Mouse (Mus musculus): ENCODE measurements around the gene Etnk1. TPM values are rescaled to one million over a fixed set of nuclear protein-coding genes. Genes with fewer than 3 reads are reported as not detected.
A peak's percentile ranks its signal among the peaks of the same experiment; 100 is the strongest.

The Etnk1 gene
- polyA plus RNA-seq, 1 experiment from 2014 or later: 32.1 TPM

- DNase-seq (ENCODE audit: low spot score) (no peak), ATAC-seq (replicated peaks; ENCODE audit: low FRiP score) (no peak)
- Histone ChIP-seq H3K4me2 (ENCODE audit: low read depth, low read length, severe bottlenecking) (no peak overlapping the region), H3K4me1 (replicated peaks; ENCODE audit: control insufficient read depth, insufficient read depth, low read length) (peaks cover 15% of the 10 kb centered on the region), H3K4me3 (ENCODE audit: low read depth, low read length) (no peak overlapping the region), H3K9ac (ENCODE audit: low read length) (no peak overlapping the region), H3K27me3 (ENCODE audit: control insufficient read depth, insufficient read depth, low read length) (no peaks in the 10 kb centered on the region), H3K27ac (ENCODE audit: low read depth, low read length) (no peak overlapping the region), H3K36me3 (ENCODE audit: control insufficient read depth, insufficient read depth, low read length) (no peaks in the 10 kb centered on the region), H3K9me3 (ENCODE audit: control insufficient read depth, low read length) (no peaks in the 10 kb centered on the region)
- 74% methylated on average over 4 of the region's 4 CpGs for WGBS
These were observed 90.9 kb downstream of the Etnk1 start for GRCm38 (mm10) chr6:143257921-143258320.

- Histone ChIP-seq H3K27ac (ENCODE audit: low read depth, low read length) (no peak overlapping the region), H3K9me3 (ENCODE audit: control insufficient read depth, low read length) (no peaks in the 10 kb centered on the region), H3K27me3 (ENCODE audit: control insufficient read depth, insufficient read depth, low read length) (no peaks in the 10 kb centered on the region), H3K36me3 (ENCODE audit: control insufficient read depth, insufficient read depth, low read length) (no peaks in the 10 kb centered on the region), H3K4me3 (ENCODE audit: low read depth, low read length) (0 out of 2 replicates have a peak overlapping the region, but pooled peaks have one; percentile 4), H3K9ac (ENCODE audit: low read length) (peak overlapping the region; percentile 2; the same call in 1 of the 2 replicates), H3K4me1 (replicated peaks; ENCODE audit: control insufficient read depth, insufficient read depth, low read length) (peaks cover 15% of the 10 kb centered on the region), H3K4me2 (ENCODE audit: low read depth, low read length, severe bottlenecking) (peak overlapping the region; percentile 32)
- ATAC-seq (replicated peaks; ENCODE audit: low FRiP score) (0 out of 2 replicates have a peak, but pooled peaks have one; percentile 22), DNase-seq (ENCODE audit: low spot score) (peak; percentile 65)
- 33% methylated on average over 17 of the region's 17 CpGs for whole genome bisulfite sequencing
These were observed 92.2 kb downstream of the Etnk1 start for GRCm38 (mm10) chr6:143259169-143259629.

GRCm38 (mm10) chr6:143259870-143260559 is 93.0 kb downstream of the Etnk1 start:
- Histone ChIP-seq H3K9ac (ENCODE audit: low read length) (no peak overlapping the region), H3K9me3 (ENCODE audit: control insufficient read depth, low read length) (no peaks in the 10 kb centered on the region), H3K27ac (ENCODE audit: low read depth, low read length) (no peak overlapping the region), H3K4me1 (replicated peaks; ENCODE audit: control insufficient read depth, insufficient read depth, low read length) (peaks cover 15% of the 10 kb centered on the region), H3K27me3 (ENCODE audit: control insufficient read depth, insufficient read depth, low read length) (no peaks in the 10 kb centered on the region), H3K36me3 (ENCODE audit: control insufficient read depth, insufficient read depth, low read length) (no peaks in the 10 kb centered on the region), H3K4me2 (ENCODE audit: low read depth, low read length, severe bottlenecking) (peak overlapping the region; percentile 32), H3K4me3 (ENCODE audit: low read depth, low read length) (peak overlapping the region; percentile 0; the same call in 1 of the 2 replicates)
- WGBS: 42% methylated on average over 18 of the region's 18 CpGs
- peak; percentile 51 for ATAC-seq (replicated peaks; ENCODE audit: low FRiP score)
- peak; percentile 67 for DNase-seq (ENCODE audit: low spot score)

GRCm38 (mm10) chr6:143260560-143261288 is 93.7 kb downstream of the Etnk1 start:
- H3K4me2 ChIP-seq (ENCODE audit: low read depth, low read length, severe bottlenecking): peak overlapping the region; percentile 32; the same call in 1 of the 2 replicates
- WGBS: 27% methylated on average over 14 of the region's 14 CpGs
- ATAC-seq (replicated peaks; ENCODE audit: low FRiP score) (peak; percentile 72), DNase-seq (ENCODE audit: low spot score) (peak; percentile 64)
- H3K27ac ChIP-seq (ENCODE audit: low read depth, low read length): peak overlapping the region; percentile 44
- peaks cover 15% of the 10 kb centered on the region for H3K4me1 ChIP-seq (replicated peaks; ENCODE audit: control insufficient read depth, insufficient read depth, low read length)
- H3K27me3 ChIP-seq (ENCODE audit: control insufficient read depth, insufficient read depth, low read length): no peaks in the 10 kb centered on the region; the same call in 1 of the 2 replicates
- H3K9ac ChIP-seq (ENCODE audit: low read length): no peak overlapping the region
- no peaks in the 10 kb centered on the region for H3K36me3 ChIP-seq (ENCODE audit: control insufficient read depth, insufficient read depth, low read length)
- H3K4me3 ChIP-seq (ENCODE audit: low read depth, low read length): 0 out of 2 replicates have a peak overlapping the region, but pooled peaks have one; percentile 0
- no peaks in the 10 kb centered on the region for H3K9me3 ChIP-seq (ENCODE audit: control insufficient read depth, low read length)

GRCm38 (mm10) chr6:143261289-143261665 is 94.3 kb downstream of the Etnk1 start:
- DNase-seq (ENCODE audit: low spot score): peak; percentile 68
- H3K27ac ChIP-seq (ENCODE audit: low read depth, low read length): peak overlapping the region; percentile 44
- H3K4me3 ChIP-seq (ENCODE audit: low read depth, low read length): no peak overlapping the region
- ATAC-seq (replicated peaks; ENCODE audit: low FRiP score): peak; percentile 70
- H3K4me2 ChIP-seq (ENCODE audit: low read depth, low read length, severe bottlenecking): peak overlapping the region; percentile 19; the same call in 1 of the 2 replicates
- no peaks in the 10 kb centered on the region for H3K36me3 ChIP-seq (ENCODE audit: control insufficient read depth, insufficient read depth, low read length)
- H3K9me3 ChIP-seq (ENCODE audit: control insufficient read depth, low read length): no peaks in the 10 kb centered on the region
- H3K27me3 ChIP-seq (ENCODE audit: control insufficient read depth, insufficient read depth, low read length): no peaks in the 10 kb centered on the region; the same call in 1 of the 2 replicates
- peaks cover 15% of the 10 kb centered on the region for H3K4me1 ChIP-seq (replicated peaks; ENCODE audit: control insufficient read depth, insufficient read depth, low read length)
- WGBS: 27% methylated on average over 8 of the region's 8 CpGs
- no peak overlapping the region for H3K9ac ChIP-seq (ENCODE audit: low read length)

DNA sequence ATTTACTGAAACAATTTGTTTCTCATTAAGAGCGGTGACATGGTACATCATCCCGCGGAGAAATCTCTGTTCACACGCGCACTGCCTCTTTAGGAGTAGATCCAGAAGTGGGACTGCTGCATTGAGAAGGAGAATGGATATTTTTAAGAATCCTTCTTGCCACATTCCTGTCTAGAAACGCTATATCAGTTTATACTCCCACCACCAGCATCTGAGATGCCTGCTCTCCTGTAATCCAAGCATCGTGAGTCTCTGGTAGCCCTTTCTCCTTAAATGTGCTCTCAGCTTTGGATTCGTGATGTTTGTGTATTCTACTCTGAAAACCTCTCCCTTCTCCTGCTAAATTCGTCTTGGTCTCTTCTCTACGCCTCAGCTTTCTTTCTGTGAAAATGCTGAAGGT is 98.5 kb downstream of the Etnk1 start:
- Histone ChIP-seq H3K4me1 (replicated peaks; ENCODE audit: control insufficient read depth, insufficient read depth, low read length) (peaks cover 2% of the 10 kb centered on the region; the same call in 1 of the 2 replicates), H3K27ac (ENCODE audit: low read depth, low read length) (no peak overlapping the region), H3K4me3 (ENCODE audit: low read depth, low read length) (no peak overlapping the region), H3K27me3 (ENCODE audit: control insufficient read depth, insufficient read depth, low read length) (no peaks in the 10 kb centered on the region; the same call in 1 of the 2 replicates), H3K9ac (ENCODE audit: low read length) (no peak overlapping the region), H3K9me3 (ENCODE audit: control insufficient read depth, low read length) (no peaks in the 10 kb centered on the region), H3K36me3 (ENCODE audit: control insufficient read depth, insufficient read depth, low read length) (no peaks in the 10 kb centered on the region), H3K4me2 (ENCODE audit: low read depth, low read length, severe bottlenecking) (no peak overlapping the region)
- WGBS: 92% methylated on average over 10 of the region's 10 CpGs
- DNase-seq (ENCODE audit: low spot score): no peak
- no peak for ATAC-seq (replicated peaks; ENCODE audit: low FRiP score)

DNA sequence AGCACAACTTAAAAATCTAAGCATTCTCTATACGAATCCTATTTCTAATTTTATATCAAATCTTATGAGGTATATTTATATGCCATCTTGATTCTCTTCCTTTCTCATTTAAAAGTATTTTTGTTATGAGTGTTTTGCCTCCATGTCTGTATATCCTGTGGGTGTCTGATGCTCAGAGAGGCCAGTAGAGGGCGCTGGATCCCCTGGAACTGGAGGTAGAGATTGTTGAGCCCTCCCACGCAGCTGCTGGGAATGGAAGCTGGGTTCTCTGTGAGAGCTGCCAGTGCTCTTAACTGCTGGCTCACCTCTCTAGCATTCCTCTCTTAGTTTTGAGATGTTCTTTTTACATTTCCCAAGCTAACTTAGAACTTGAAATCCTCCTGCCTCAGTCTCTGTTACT is 112.2 kb downstream of the Etnk1 start:
- no peak overlapping the region for H3K27ac ChIP-seq (ENCODE audit: low read depth, low read length)
- H3K4me1 ChIP-seq (replicated peaks; ENCODE audit: control insufficient read depth, insufficient read depth, low read length): no peaks in the 10 kb centered on the region
- 49% methylated on average over 3 of the region's 3 CpGs for WGBS
- no peak for DNase-seq (ENCODE audit: low spot score)
- ATAC-seq (replicated peaks; ENCODE audit: low FRiP score): no peak
- no peaks in the 10 kb centered on the region for H3K9me3 ChIP-seq (ENCODE audit: control insufficient read depth, low read length)
- no peaks in the 10 kb centered on the region for H3K27me3 ChIP-seq (ENCODE audit: control insufficient read depth, insufficient read depth, low read length)
- H3K9ac ChIP-seq (ENCODE audit: low read length): no peak overlapping the region
- H3K4me3 ChIP-seq (ENCODE audit: low read depth, low read length): no peak overlapping the region
- H3K36me3 ChIP-seq (ENCODE audit: control insufficient read depth, insufficient read depth, low read length): no peaks in the 10 kb centered on the region
- no peak overlapping the region for H3K4me2 ChIP-seq (ENCODE audit: low read depth, low read length, severe bottlenecking)

Data from forebrain, embryonic 11.5 days (tissue).